Mouse (Mus musculus): Measurements from ENCODE around the gene Kif6. TPM values are rescaled to one million over a fixed set of nuclear protein-coding genes. Genes with fewer than 3 reads are reported as not detected.

Kif6 gene
- not detected in 2 replicates for polyA plus RNA-seq (2015; fragmentation: Nextera tagmentation; extraction: Ambion mirVana)

GRCm38 (mm10) chr17:49614577-49615235, at the start of gene Kif6:
TSS of gene Kif6 (plus strand) at chr17:49615136.
- TF ChIP-seq EP300 (IDR thresholded peaks at IDR 0.05; ENCODE audit: low read depth) (no peak), CTCF (IDR thresholded peaks at IDR 0.05; ENCODE audit: low read depth) (no peak)
- ATAC-seq (peak; percentile 74), DNase-seq (peak; percentile 50)
- Histone ChIP-seq H3K27me3 (ENCODE audit: insufficient read depth, low read length) (0 out of 2 replicates have a peak, but pooled peaks cover 3% of the 10 kb centered on the region), H3K9me3 (ENCODE audit: low read length) (no peaks in the 10 kb centered on the region), H3K9ac (replicated peaks) (no peak within 1 kb of the TSS), H3K27ac (ENCODE audit: low read depth) (no peak within 1 kb of the TSS), H3K4me2 (ENCODE audit: low read depth, low read length) (peak within 1 kb of the TSS; percentile 75), H3K4me3 (ENCODE audit: low read depth, low read length) (peak within 1 kb of the TSS; percentile 43), H3K4me1 (ENCODE audit: insufficient read depth) (peaks cover 6% of the 10 kb centered on the region), H3K36me3 (replicated peaks; ENCODE audit: insufficient read depth, low read length) (no peaks in the 10 kb centered on the region)
- WGBS (ENCODE audit: insufficient replicate concordance), result 1% methylated on average over 27 of the region's 27 CpGs

- DNase-seq, result no peak
- Histone ChIP-seq H3K36me3 (replicated peaks; ENCODE audit: insufficient read depth, low read length) (no peaks in the 10 kb centered on the region), H3K9ac (replicated peaks) (no peak overlapping the region), H3K4me2 (ENCODE audit: low read depth, low read length) (no peak overlapping the region), H3K27ac (ENCODE audit: low read depth) (no peak overlapping the region), H3K9me3 (ENCODE audit: low read length) (no peaks in the 10 kb centered on the region), H3K4me3 (ENCODE audit: low read depth, low read length) (no peak overlapping the region), H3K27me3 (ENCODE audit: insufficient read depth, low read length) (peaks cover 12% of the 10 kb centered on the region), H3K4me1 (ENCODE audit: insufficient read depth) (no peaks in the 10 kb centered on the region)
- WGBS (ENCODE audit: insufficient replicate concordance), result 71% methylated on average over 8 of the region's 8 CpGs
- TF ChIP-seq CTCF (IDR thresholded peaks at IDR 0.05; ENCODE audit: low read depth) (no peak), EP300 (IDR thresholded peaks at IDR 0.05; ENCODE audit: low read depth) (no peak)
- no peak for ATAC-seq
These were observed 46.2 kb upstream of the Kif6 start for GRCm38 (mm10) chr17:49568717-49569116.

- no peaks in the 10 kb centered on the region for H3K4me1 ChIP-seq (ENCODE audit: insufficient read depth)
- WGBS (ENCODE audit: insufficient replicate concordance), result 84% methylated on average over 3 of the region's 3 CpGs
- H3K36me3 ChIP-seq (replicated peaks; ENCODE audit: insufficient read depth, low read length), result no peaks in the 10 kb centered on the region
- TF ChIP-seq EP300 (IDR thresholded peaks at IDR 0.05; ENCODE audit: low read depth), result no peak
- TF ChIP-seq CTCF (IDR thresholded peaks at IDR 0.05; ENCODE audit: low read depth), result no peak
- no peak for ATAC-seq
- no peaks in the 10 kb centered on the region for H3K9me3 ChIP-seq (ENCODE audit: low read length)
- DNase-seq, result no peak
- no peak overlapping the region for H3K27ac ChIP-seq (ENCODE audit: low read depth)
- no peak overlapping the region for H3K9ac ChIP-seq (replicated peaks)
- no peak overlapping the region for H3K4me3 ChIP-seq (ENCODE audit: low read depth, low read length)
- no peak overlapping the region for H3K4me2 ChIP-seq (ENCODE audit: low read depth, low read length)
- H3K27me3 ChIP-seq (ENCODE audit: insufficient read depth, low read length), result no peaks in the 10 kb centered on the region
These were observed 37.6 kb upstream of the Kif6 start for GRCm38 (mm10) chr17:49577321-49577720.

- Histone ChIP-seq H3K9me3 (ENCODE audit: low read length) (no peaks in the 10 kb centered on the region), H3K36me3 (replicated peaks; ENCODE audit: insufficient read depth, low read length) (no peaks in the 10 kb centered on the region), H3K4me2 (ENCODE audit: low read depth, low read length) (no peak overlapping the region), H3K4me3 (ENCODE audit: low read depth, low read length) (no peak overlapping the region), H3K4me1 (ENCODE audit: insufficient read depth) (no peaks in the 10 kb centered on the region), H3K27ac (ENCODE audit: low read depth) (no peak overlapping the region), H3K27me3 (ENCODE audit: insufficient read depth, low read length) (no peaks in the 10 kb centered on the region), H3K9ac (replicated peaks) (no peak overlapping the region)
- no peak for DNase-seq
- ATAC-seq, result no peak
- WGBS (ENCODE audit: insufficient replicate concordance), result 50% methylated on average over 11 of the region's 11 CpGs
- TF ChIP-seq EP300 (IDR thresholded peaks at IDR 0.05; ENCODE audit: low read depth) (no peak), CTCF (IDR thresholded peaks at IDR 0.05; ENCODE audit: low read depth) (no peak)
These were observed 32.5 kb upstream of the Kif6 start for GRCm38 (mm10) chr17:49582471-49582870.

- no peaks in the 10 kb centered on the region for H3K9me3 ChIP-seq (ENCODE audit: low read length)
- no peak overlapping the region for H3K4me2 ChIP-seq (ENCODE audit: low read depth, low read length)
- no peak overlapping the region for H3K4me3 ChIP-seq (ENCODE audit: low read depth, low read length)
- H3K4me1 ChIP-seq (ENCODE audit: insufficient read depth), result no peaks in the 10 kb centered on the region
- H3K36me3 ChIP-seq (replicated peaks; ENCODE audit: insufficient read depth, low read length), result no peaks in the 10 kb centered on the region
- no peak overlapping the region for H3K9ac ChIP-seq (replicated peaks)
- no peak overlapping the region for H3K27ac ChIP-seq (ENCODE audit: low read depth)
- no peaks in the 10 kb centered on the region for H3K27me3 ChIP-seq (ENCODE audit: insufficient read depth, low read length)
- no peak for TF ChIP-seq CTCF (IDR thresholded peaks at IDR 0.05; ENCODE audit: low read depth)
- no peak for TF ChIP-seq EP300 (IDR thresholded peaks at IDR 0.05; ENCODE audit: low read depth)
- DNase-seq, result no peak
- no peak for ATAC-seq
- WGBS (ENCODE audit: insufficient replicate concordance), result 49% methylated on average over 8 of the region's 8 CpGs
These were observed 24.9 kb upstream of the Kif6 start for GRCm38 (mm10) chr17:49590051-49590450.

GRCm38 (mm10) chr17:49605397-49605796, 9.5 kb upstream of the Kif6 start:
- DNase-seq (no peak), ATAC-seq (no peak)
- Histone ChIP-seq H3K4me2 (ENCODE audit: low read depth, low read length) (no peak overlapping the region), H3K9ac (replicated peaks) (no peak overlapping the region), H3K36me3 (replicated peaks; ENCODE audit: insufficient read depth, low read length) (no peaks in the 10 kb centered on the region), H3K4me1 (ENCODE audit: insufficient read depth) (no peaks in the 10 kb centered on the region), H3K9me3 (ENCODE audit: low read length) (no peaks in the 10 kb centered on the region), H3K27ac (ENCODE audit: low read depth) (no peak overlapping the region), H3K27me3 (ENCODE audit: insufficient read depth, low read length) (no peaks in the 10 kb centered on the region), H3K4me3 (ENCODE audit: low read depth, low read length) (no peak overlapping the region)
- TF ChIP-seq CTCF (IDR thresholded peaks at IDR 0.05; ENCODE audit: low read depth) (no peak), EP300 (IDR thresholded peaks at IDR 0.05; ENCODE audit: low read depth) (no peak)
- WGBS (ENCODE audit: insufficient replicate concordance), result 58% methylated on average over 4 of the region's 4 CpGs
